Mouse (Mus musculus) adipocyte (in vitro differentiated cells): Measurements from ENCODE around the gene Nhs.

Source experiments
- DNase-seq: peaks from one replicate; pipeline ENCODE4 v3.0.0-alpha.2; 2016; ENCODE audit warnings: low spot score

Nhs gene

GRCm38 (mm10) chrX:162017471-162017870 is 142.1 kb downstream of the Nhs start:
- no peak for DNase-seq

- no peak for DNase-seq
Observed at GRCm38 (mm10) chrX:162012570-162012969, 147.0 kb downstream of the Nhs start.

DNA sequence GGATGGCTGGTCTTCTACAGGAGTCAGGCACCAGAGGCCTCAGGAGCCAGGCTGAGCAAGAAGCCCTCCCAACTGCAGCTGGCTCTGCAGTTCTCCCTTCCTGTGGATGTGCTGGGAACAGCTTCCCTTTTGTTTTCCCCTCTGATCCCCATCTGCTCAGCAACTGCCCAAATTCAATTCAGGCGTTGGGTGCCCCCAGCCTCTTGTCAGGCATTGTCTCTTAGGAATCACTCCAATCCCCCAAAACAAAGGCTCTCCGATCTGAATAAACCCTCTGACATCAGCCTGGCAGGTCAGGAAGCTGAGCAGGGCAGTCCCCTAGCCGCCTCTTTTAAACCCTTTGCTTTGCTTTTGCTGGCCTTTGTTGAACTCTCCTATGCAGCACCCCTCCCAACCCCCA is 149.7 kb downstream of the Nhs start:
- no peak for DNase-seq

DNA sequence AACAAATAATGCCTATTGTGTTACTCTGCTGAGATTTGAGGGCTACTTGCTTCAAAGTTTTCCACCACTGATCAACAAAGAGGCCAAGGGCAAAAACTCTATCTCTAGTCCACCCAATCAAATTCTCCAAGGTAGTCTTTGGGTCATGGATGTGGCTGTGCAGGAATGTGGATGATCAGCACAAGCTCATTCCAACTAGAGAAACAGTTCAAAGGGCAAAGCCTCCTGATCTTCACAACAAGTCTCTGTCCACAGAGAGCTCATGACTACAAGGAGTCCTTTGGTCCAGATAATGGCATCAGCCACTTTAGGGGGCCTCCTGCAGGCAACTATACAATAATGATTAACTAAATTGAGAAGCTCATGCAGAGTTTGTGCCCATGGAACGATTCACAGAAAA is 155.7 kb downstream of the Nhs start:
- DNase-seq: no peak

DNA sequence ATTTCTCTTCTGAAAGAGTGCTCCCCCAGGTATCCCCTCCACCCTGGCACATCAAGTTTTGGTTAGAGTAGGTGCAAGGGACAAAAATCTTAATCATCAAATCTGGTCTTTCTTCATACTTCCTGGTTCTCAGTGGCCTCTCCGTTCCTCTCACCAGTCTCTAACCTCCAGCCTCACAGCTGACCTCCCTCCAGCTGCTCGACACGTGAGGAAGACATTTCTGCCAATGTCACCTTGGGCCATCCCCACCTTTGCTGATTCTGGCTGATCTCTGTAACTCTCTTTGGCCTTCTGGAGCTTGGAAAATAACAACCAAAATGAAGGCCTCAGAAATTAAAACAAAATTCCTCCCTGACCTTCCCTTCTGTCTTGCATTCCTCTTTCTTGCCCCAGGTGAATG is 160.7 kb downstream of the Nhs start:
- no peak for DNase-seq

GRCm38 (mm10) chrX:161997170-161997795 is 162.2 kb downstream of the Nhs start:
- DNase-seq: no peak

DNA sequence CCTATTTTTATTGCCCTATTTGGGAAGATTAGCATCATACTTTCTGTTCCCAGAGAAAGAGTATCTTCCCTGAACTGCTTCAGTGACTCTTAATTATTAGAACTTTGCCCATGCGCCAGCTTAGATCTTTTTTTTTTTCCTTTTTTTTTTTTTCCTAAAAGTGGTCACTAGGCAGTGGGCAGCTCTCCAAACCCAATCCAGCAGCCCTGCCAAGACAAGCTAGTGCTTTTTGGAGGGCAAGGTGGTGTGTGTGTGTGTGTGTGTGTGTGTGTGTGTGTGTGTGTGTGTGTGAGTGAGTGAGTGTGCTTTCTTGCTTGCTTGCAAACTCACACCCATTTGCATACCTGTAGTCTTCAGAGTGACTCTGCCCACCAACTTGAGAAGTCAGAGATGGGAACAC is 169.4 kb downstream of the Nhs start:
- DNase-seq: no peak

DNA sequence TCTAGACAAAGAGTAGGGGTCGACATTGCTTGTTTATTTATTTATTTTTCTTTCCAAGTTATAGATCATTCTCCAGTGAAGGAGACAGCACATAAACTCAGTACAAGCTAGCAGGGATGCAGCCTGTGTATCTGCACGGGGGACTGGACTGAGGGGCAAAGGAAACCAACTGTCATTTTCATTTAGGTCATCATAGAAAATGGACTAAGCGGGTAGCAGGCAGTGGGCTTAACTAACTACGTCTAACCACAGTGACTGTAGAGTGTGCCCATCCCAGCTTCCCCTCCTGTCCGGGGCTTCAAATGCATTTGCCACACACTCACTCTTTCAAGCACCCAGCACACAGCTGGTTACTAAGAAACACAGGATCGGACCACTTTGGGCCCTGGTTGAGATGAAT is 174.6 kb downstream of the Nhs start:
- DNase-seq: no peak

DNA sequence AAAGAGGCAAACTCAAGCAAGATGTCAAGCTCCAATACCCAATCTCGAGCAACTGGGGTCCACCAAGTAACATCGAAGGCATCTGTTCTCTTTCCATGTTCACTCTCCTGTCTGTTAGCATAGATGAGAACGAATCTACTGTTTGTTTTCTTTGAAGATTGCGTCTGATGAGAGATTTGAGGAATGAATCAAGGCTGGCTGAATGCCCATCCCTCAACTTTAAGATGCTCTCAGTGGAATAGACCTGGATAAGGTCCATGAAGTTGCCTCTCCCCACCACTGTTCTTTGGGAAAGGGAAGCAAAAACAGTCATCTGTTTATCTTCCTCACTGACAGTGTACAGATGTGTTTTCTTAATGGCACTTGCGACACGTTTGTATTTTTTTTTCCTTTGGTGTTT is 178.1 kb downstream of the Nhs start:
- DNase-seq: no peak

DNA sequence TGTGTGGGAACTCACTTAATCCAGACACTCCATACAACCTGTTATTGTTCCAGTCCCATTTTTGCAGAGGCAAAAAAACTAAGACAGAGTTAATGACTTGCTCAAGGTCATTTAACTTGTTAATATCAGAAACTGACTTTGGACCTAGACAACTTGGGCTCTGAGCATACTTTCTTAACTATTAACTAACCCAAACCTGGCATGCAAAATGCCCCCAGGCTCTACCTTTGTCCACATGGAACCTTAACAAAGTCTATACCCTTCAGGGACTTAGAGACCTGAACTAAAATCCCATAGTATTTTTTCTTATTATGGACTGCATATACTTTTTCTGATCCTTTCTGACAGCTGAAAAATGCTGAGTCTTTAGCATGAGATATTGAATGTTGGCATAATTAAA is 179.6 kb downstream of the Nhs start:
- DNase-seq: no peak

DNA sequence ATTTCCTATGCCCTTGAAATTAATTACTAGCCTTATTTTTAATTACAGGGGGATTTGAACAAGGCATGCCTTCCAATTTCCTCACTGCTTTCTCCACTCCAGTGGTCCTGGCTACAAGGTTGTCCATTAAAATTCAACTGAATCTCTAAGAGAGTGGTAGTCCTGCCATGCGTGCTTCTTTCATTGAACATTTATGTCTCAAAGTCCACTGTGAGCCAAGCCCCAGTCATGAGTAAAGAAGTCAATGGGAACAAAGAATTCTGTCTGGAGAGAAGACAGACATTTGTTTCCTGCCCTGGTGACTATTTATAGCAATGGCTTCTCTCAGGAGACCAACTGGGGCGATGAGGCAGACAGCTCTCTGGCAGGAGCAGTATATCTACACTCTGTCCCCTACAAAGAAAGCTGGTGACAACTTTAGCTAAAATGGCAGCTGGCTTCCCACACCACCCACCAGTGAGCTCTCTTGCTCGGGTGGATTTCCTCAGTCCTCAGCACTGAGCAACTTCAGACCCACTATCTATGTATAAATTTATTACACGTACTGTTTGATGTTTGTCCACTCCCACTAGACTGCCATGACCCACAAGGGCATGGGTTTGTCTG is 182.2 kb downstream of the Nhs start:
- no peak for DNase-seq

GRCm38 (mm10) chrX:161976376-161976775 is 183.2 kb downstream of the Nhs start:
- no peak for DNase-seq

- no peak for DNase-seq
Observed at GRCm38 (mm10) chrX:161973572-161973971, 186.0 kb downstream of the Nhs start.

DNA sequence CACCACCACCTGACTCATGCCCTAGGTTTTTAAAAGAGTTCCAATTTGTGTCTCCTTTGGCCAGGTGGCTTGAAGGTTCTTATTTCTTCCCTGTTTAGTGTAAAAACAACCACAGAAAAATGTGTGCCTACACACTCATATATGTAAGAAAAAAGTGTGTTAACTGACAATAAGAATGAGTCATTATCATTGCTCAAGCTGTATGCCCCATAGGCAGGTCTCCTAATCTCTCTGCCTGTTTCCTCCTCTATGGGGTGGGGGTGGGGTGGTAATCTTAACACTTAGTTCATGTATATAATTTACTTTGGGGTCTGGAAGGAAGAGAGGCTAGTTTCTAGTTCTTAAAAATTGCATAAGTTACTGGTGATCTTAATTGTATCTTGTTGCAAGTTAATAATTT is 186.8 kb downstream of the Nhs start:
- DNase-seq: no peak

- no peak for DNase-seq
Observed at GRCm38 (mm10) chrX:161971961-161972502, 187.5 kb downstream of the Nhs start.

- no peak for DNase-seq
Observed at GRCm38 (mm10) chrX:161971131-161971530, 188.4 kb downstream of the Nhs start.

- DNase-seq: no peak
Observed at GRCm38 (mm10) chrX:161967692-161968091, 191.8 kb downstream of the Nhs start.

DNA sequence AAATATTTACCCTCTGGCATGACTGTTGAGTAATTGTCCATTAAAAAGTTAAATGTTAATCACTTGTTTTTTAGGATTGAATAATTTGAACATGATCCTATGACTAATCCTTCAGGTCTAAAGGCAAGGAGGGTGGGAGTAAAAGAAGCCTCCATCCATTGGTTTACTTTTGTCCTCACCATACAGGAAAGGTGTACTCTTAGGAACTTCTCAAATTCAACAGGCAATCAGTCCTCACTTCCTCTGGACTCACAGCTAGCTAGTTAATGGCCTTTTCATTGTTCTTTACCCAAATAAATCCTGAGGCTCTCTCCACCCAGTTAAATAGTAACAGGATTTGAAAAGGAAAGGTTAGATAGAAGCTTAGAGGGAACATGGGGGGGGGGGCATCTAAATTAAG is 196.2 kb downstream of the Nhs start:
- DNase-seq: no peak

DNA sequence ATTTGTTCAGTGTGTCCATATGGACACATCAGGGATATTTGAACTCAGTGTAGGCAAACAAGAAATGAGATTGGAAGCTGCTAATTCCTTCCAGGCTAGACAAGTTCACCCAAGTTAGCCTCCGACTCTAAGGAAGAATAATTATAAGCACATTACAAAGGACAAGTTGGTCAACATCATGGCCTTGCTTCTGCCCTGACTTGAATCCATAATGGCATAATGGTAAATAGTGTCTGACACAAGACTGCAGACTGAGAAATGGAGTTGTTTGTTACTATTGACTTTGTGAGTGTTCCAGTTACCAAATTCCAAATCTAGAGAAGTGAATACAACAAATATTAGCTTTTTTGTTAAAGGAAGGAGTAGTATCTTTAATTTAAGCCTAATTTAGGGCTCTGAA is 196.7 kb downstream of the Nhs start:
- DNase-seq: no peak

DNA sequence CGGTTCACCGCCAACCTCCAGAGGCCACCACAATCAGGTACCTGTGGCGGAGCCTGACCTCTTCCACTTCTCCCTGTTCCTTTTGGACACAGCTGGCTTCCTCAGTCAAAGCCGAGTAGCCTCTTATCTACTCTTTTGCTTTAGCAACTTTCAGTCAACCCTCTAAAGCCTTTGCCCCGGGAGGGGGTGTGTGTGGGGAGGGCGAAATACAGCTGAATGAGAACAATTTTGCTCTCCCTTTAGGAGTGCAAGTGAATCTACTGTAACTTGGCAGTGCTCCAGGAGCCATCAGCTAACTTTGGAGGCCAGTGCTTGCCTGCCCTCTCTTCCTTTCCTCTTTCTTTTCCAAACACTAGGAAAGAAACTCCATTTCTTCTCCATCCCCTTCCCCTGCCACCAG is 197.8 kb downstream of the Nhs start:
- DNase-seq: no peak

DNA sequence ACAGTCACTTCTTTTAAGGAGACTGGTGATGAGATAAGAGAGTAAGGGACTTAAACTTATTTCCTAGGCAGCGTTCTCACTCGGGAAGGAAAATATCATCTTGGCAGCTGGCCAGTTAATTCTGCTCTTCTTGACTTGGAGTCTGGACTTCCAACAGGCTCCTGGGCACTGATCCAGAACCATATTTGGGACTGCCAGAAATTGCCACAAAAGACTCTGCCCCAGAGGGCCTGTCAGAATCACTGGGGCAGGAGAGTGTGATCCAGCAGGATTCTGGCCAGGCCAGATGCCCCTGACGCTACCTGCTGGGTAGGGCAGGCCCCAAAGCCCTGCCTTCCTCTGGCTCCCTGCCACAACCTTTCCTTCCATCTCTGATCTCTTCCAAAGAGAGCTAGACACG is 198.4 kb downstream of the Nhs start:
- peak; percentile 12 for DNase-seq

GRCm38 (mm10) chrX:161952356-161952755 is 207.2 kb downstream of the Nhs start:
- no peak for DNase-seq

- DNase-seq: no peak
Observed at GRCm38 (mm10) chrX:161943098-161943680, 216.3 kb downstream of the Nhs start.

- DNase-seq: no peak
Observed at GRCm38 (mm10) chrX:161940696-161941095, 218.8 kb downstream of the Nhs start.
